Mouse (Mus musculus) forebrain, embryonic 14.5 days (tissue): ENCODE measurements around the gene Cit. TPM values are rescaled to one million over a fixed set of nuclear protein-coding genes. Genes with fewer than 3 reads are reported as not detected.
"Not testable (repeated sequence)": the region's sequence is repeated elsewhere in the genome, so short reads cannot be mapped to it uniquely, and the experiment has no call there.

Source experiments
- ATAC-seq: fragments of 200-750 bp; cut with Nextera tagmentation; 2 replicates; pipeline ENCODE4 v1.8.0; 2017; ENCODE audit warnings: mild to moderate bottlenecking, moderate library complexity
- DNase-seq: peaks from one replicate; pipeline ENCODE4 v3.0.0-alpha.2; 2015; ENCODE audit warnings: low spot score
- H3K27ac ChIP-seq: fragments of 300-500 bp; sonication (generic); 2 replicates; pipeline ENCODE4 v1.5.1; 2014; ENCODE audit warnings: low read depth, mild to moderate bottlenecking, control low read depth, low read length, moderate library complexity
- H3K27me3 ChIP-seq: fragments of 300-500 bp; sonication (generic); replicated peaks from 2 replicates; pipeline ENCODE4 v1.6.1; 2014; ENCODE audit warnings: low read length, control low read depth, mixed read lengths; ENCODE audit not compliant: control insufficient read depth, insufficient read depth
- H3K36me3 ChIP-seq: fragments of 300-500 bp; sonication (generic); 2 replicates; pipeline ENCODE4 v1.6.1; 2014; ENCODE audit warnings: low read length, control low read depth; ENCODE audit not compliant: control insufficient read depth, insufficient read depth
- H3K4me1 ChIP-seq: fragments of 300-500 bp; sonication (generic); 2 replicates; pipeline ENCODE4 v1.6.1; 2014; ENCODE audit warnings: antibody characterized with exemption, low read length, control low read depth; ENCODE audit not compliant: control insufficient read depth, insufficient read depth
- H3K4me2 ChIP-seq: fragments of 300-500 bp; sonication (generic); 2 replicates; pipeline ENCODE4 v1.6.1; 2014; ENCODE audit warnings: mild to moderate bottlenecking, control low read depth, low read length
- H3K4me3 ChIP-seq: fragments of 300-500 bp; sonication (generic); 2 replicates; pipeline ENCODE4 v1.5.1; 2014; ENCODE audit warnings: low read depth, low read length, control low read depth
- H3K9ac ChIP-seq: fragments of 300-500 bp; sonication (generic); 2 replicates; pipeline ENCODE4 v1.6.1; 2014; ENCODE audit warnings: mild to moderate bottlenecking, low read length, control low read depth, moderate library complexity
- H3K9me3 ChIP-seq: fragments of 300-500 bp; sonication (generic); replicated peaks from 2 replicates; pipeline ENCODE4 v1.6.1; 2016; ENCODE audit warnings: low read length, control low read depth, mixed read lengths; ENCODE audit not compliant: control insufficient read depth
- WGBS: fragments of 180-500 bp; shearing (Covaris S2); extraction: QIAGEN DNeasy Blood & Tissue Kit; methylation state at CpG from one replicate; pipeline ENCODE4 v1.1.7; 2014; 5-methylcytosine and 5-hydroxymethylcytosine counted together
- polyA plus RNA-seq: library from polyadenylated mRNA; unstranded; fragments of >200 nt; fragmentation: Nextera tagmentation; extraction: Ambion mirVana; gene quantifications from 2 replicates; pipeline ENCODE4 v1.2.1, GENCODE M21; 2014

Cit gene
- 9.1 and 14.3 TPM in 2 replicates for polyA plus RNA-seq

- H3K9me3 ChIP-seq: no peaks in the 10 kb centered on the region
- peak; percentile 99 for DNase-seq
- peaks cover 9% of the 10 kb centered on the region for H3K4me1 ChIP-seq
- under 1% methylated on average over 39 of the region's 42 CpGs for WGBS
- no peaks in the 10 kb centered on the region for H3K27me3 ChIP-seq
- peak within 1 kb of the TSS; percentile 85 for H3K4me2 ChIP-seq
- H3K36me3 ChIP-seq: peaks cover 3% of the 10 kb centered on the region; the same call in 1 of the 2 replicates
- peak within 1 kb of the TSS; percentile 73 for H3K9ac ChIP-seq
- ATAC-seq: peak; percentile 99
- H3K4me3 ChIP-seq: peak within 1 kb of the TSS; percentile 63
- peak within 1 kb of the TSS; percentile 28; the same call in 1 of the 2 replicates for H3K27ac ChIP-seq
These were observed at the start of gene Cit for GRCm38 (mm10) chr5:115844766-115845634. Gene Cit (plus strand): TSS chr5:115845278.

GRCm38 (mm10) chr5:115799016-115799894 lies 45.8 kb upstream of the Cit start:
- H3K4me1 ChIP-seq: no peaks in the 10 kb centered on the region
- no peak overlapping the region for H3K4me3 ChIP-seq
- no peak overlapping the region for H3K9ac ChIP-seq
- DNase-seq (peak; percentile 12), ATAC-seq (no peak)
- 69% methylated on average over 15 of the region's 15 CpGs for WGBS
- H3K9me3 ChIP-seq: no peaks in the 10 kb centered on the region
- H3K4me2 ChIP-seq: peak overlapping the region; percentile 22; the same call in 1 of the 2 replicates
- no peaks in the 10 kb centered on the region for H3K27me3 ChIP-seq
- no peak overlapping the region for H3K27ac ChIP-seq
- no peaks in the 10 kb centered on the region for H3K36me3 ChIP-seq

- WGBS: 21% methylated on average over 4 of the region's 4 CpGs
- no peak overlapping the region for H3K27ac ChIP-seq
- no peaks in the 10 kb centered on the region for H3K9me3 ChIP-seq
- no peaks in the 10 kb centered on the region for H3K36me3 ChIP-seq
- no peak overlapping the region for H3K4me3 ChIP-seq
- no peaks in the 10 kb centered on the region for H3K4me1 ChIP-seq
- ATAC-seq (no peak), DNase-seq (peak; percentile 42)
- peak overlapping the region; percentile 22; the same call in 1 of the 2 replicates for H3K4me2 ChIP-seq
- H3K9ac ChIP-seq: no peak overlapping the region
- no peaks in the 10 kb centered on the region for H3K27me3 ChIP-seq
These were observed 45.2 kb upstream of the Cit start for GRCm38 (mm10) chr5:115799895-115800232.

- H3K4me3 ChIP-seq: no peak overlapping the region
- no peak overlapping the region for H3K9ac ChIP-seq
- H3K27me3 ChIP-seq: no peaks in the 10 kb centered on the region
- no peak for DNase-seq
- no peaks in the 10 kb centered on the region for H3K9me3 ChIP-seq
- H3K4me2 ChIP-seq: no peak overlapping the region
- ATAC-seq: no peak
- 89% methylated on average over 3 of the region's 3 CpGs for WGBS
- no peaks in the 10 kb centered on the region for H3K36me3 ChIP-seq
- H3K27ac ChIP-seq: no peak overlapping the region
- H3K4me1 ChIP-seq: no peaks in the 10 kb centered on the region
These were observed 32.8 kb upstream of the Cit start for GRCm38 (mm10) chr5:115812262-115812661.

GRCm38 (mm10) chr5:115817022-115817421 lies 28.1 kb upstream of the Cit start:
- Histone ChIP-seq H3K9me3 (no peaks in the 10 kb centered on the region), H3K9ac (no peak overlapping the region), H3K4me2 (no peak overlapping the region), H3K27me3 (no peaks in the 10 kb centered on the region), H3K36me3 (no peaks in the 10 kb centered on the region), H3K4me3 (no peak overlapping the region), H3K4me1 (no peaks in the 10 kb centered on the region), H3K27ac (no peak overlapping the region)
- WGBS: 68% methylated on average over 6 of the region's 6 CpGs
- DNase-seq (no peak), ATAC-seq (no peak)

GRCm38 (mm10) chr5:115817655-115818054 lies 27.4 kb upstream of the Cit start:
- WGBS: 85% methylated on average over 1 of the region's 1 CpGs
- not testable (repeated sequence) for ATAC-seq

GRCm38 (mm10) chr5:115819966-115820365 lies 25.1 kb upstream of the Cit start:
- H3K36me3 ChIP-seq: no peaks in the 10 kb centered on the region
- ATAC-seq (no peak), DNase-seq (no peak)
- no peak overlapping the region for H3K4me2 ChIP-seq
- H3K4me1 ChIP-seq: no peaks in the 10 kb centered on the region
- no peaks in the 10 kb centered on the region for H3K27me3 ChIP-seq
- no peak overlapping the region for H3K4me3 ChIP-seq
- H3K27ac ChIP-seq: no peak overlapping the region
- H3K9me3 ChIP-seq: no peaks in the 10 kb centered on the region
- WGBS: 77% methylated on average over 9 of the region's 9 CpGs
- H3K9ac ChIP-seq: no peak overlapping the region

More at GRCm38 (mm10) chr5:115817655-115818054, 27.4 kb upstream of the Cit start:
- not testable (repeated sequence) for H3K9me3 ChIP-seq, H3K4me1 ChIP-seq, H3K4me2 ChIP-seq, H3K4me3 ChIP-seq, DNase-seq, H3K36me3 ChIP-seq, H3K27ac ChIP-seq, H3K27me3 ChIP-seq, H3K9ac ChIP-seq

- no peaks in the 10 kb centered on the region for H3K27me3 ChIP-seq
- H3K9me3 ChIP-seq: no peaks in the 10 kb centered on the region
- H3K4me3 ChIP-seq: no peak overlapping the region
- 93% methylated on average over 12 of the region's 12 CpGs for WGBS
- no peak for DNase-seq
- H3K36me3 ChIP-seq: no peaks in the 10 kb centered on the region
- H3K4me2 ChIP-seq: no peak overlapping the region
- no peaks in the 10 kb centered on the region for H3K4me1 ChIP-seq
- no peak overlapping the region for H3K9ac ChIP-seq
- ATAC-seq: no peak
- no peak overlapping the region for H3K27ac ChIP-seq
These were observed 23.9 kb upstream of the Cit start for GRCm38 (mm10) chr5:115821200-115821599.
